Mouse (Mus musculus): ENCODE measurements around the gene Anxa2. TPM values are rescaled to one million over a fixed set of nuclear protein-coding genes. Genes with fewer than 3 reads are reported as not detected.
A peak's percentile ranks its signal among the peaks of the same experiment; 100 is the strongest.

Gene Anxa2
- polyA plus RNA-seq, 1 experiment from 2014 or later = 105 TPM

DNA sequence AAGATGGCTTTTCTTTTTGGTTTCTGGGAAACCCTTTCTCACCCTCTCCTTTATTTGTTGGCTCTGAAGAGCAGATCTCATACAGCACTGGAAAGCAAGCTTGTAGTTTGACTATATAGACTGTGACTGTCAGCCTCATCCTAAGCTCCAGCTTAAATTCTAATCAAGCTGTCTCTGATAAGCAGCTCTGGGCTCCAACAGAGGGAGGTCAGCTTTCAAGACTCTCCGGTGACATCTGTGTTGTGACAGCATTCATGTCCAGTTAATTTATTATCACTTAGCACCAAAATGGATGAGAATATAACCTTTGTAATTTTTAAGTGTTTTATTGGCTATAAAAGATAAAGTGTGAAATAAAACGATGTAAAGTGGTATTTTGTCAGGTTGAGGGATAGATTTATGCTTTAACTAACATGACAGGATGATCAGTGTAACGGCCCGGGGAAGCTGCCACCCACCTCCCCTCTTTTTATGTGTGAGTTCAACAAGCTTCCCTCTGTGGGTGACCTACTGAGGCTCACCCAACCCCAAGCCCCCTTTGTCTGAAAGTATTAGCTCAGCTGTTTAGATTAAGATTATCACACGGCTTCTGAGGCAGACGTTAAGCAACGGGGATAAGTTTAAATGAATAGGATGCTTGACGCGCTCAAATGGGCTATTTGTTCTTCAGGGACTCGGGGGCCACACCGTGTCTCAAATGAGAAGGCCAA is 58.6 kb downstream of the Anxa2 start:
- H3K36me3 ChIP-seq (ENCODE audit: control insufficient read depth, insufficient read depth, low read length) = no peaks in the 10 kb centered on the region
- no peak overlapping the region for H3K9ac ChIP-seq (replicated peaks; ENCODE audit: low read length)
- H3K27me3 ChIP-seq (ENCODE audit: control insufficient read depth, insufficient read depth, low read length) = no peaks in the 10 kb centered on the region
- no peak overlapping the region for H3K27ac ChIP-seq (replicated peaks; ENCODE audit: low read depth, low read length)
- no peaks in the 10 kb centered on the region for H3K9me3 ChIP-seq (ENCODE audit: control insufficient read depth, low read length)
- no peak for ATAC-seq (ENCODE audit: low FRiP score, low TSS enrichment)
- no peak overlapping the region for H3K4me2 ChIP-seq (ENCODE audit: low read length)
- 7% methylated on average over 11 of the region's 11 CpGs for WGBS
- H3K4me1 ChIP-seq (ENCODE audit: control insufficient read depth, insufficient read depth, low read length) = peaks cover 14% of the 10 kb centered on the region; the same call in 1 of the 2 replicates
- H3K4me3 ChIP-seq (replicated peaks; ENCODE audit: low read depth, low read length) = no peak overlapping the region
- DNase-seq = peak; percentile 27

GRCm38 (mm10) chr9:69512726-69513125 is 59.3 kb downstream of the Anxa2 start:
- H3K4me3 ChIP-seq (replicated peaks; ENCODE audit: low read depth, low read length) = no peak overlapping the region
- H3K27ac ChIP-seq (replicated peaks; ENCODE audit: low read depth, low read length) = no peak overlapping the region
- 83% methylated on average over 1 of the region's 1 CpGs for WGBS
- H3K27me3 ChIP-seq (ENCODE audit: control insufficient read depth, insufficient read depth, low read length) = no peaks in the 10 kb centered on the region
- no peak overlapping the region for H3K9ac ChIP-seq (replicated peaks; ENCODE audit: low read length)
- DNase-seq (no peak), ATAC-seq (ENCODE audit: low FRiP score, low TSS enrichment) (no peak)
- H3K36me3 ChIP-seq (ENCODE audit: control insufficient read depth, insufficient read depth, low read length) = no peaks in the 10 kb centered on the region
- peaks cover 12% of the 10 kb centered on the region; the same call in 1 of the 2 replicates for H3K4me1 ChIP-seq (ENCODE audit: control insufficient read depth, insufficient read depth, low read length)
- no peak overlapping the region for H3K4me2 ChIP-seq (ENCODE audit: low read length)
- no peaks in the 10 kb centered on the region for H3K9me3 ChIP-seq (ENCODE audit: control insufficient read depth, low read length)

DNA sequence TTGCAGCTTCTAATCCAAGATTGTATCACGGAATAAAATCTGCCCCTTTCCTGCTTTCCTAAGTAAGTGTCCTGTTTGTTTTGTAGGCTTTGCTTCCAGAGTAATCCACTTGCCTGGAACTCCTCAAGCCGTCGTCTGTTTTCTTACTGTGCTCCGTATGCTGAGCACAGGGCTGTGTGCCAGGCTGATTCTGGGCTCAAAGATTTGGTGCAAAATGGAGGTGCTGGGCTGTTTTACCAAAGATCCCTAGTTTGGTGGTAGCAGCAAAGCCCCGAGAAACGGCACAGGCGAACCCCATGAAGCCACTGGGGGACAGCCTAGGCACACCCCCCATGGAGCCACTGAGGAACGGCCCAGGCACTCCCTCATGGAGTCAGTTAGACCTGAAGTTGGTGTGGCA is 60.8 kb downstream of the Anxa2 start:
- peaks cover 10% of the 10 kb centered on the region; the same call in 1 of the 2 replicates for H3K4me1 ChIP-seq (ENCODE audit: control insufficient read depth, insufficient read depth, low read length)
- WGBS = 72% methylated on average over 8 of the region's 8 CpGs
- H3K4me2 ChIP-seq (ENCODE audit: low read length) = no peak overlapping the region
- H3K4me3 ChIP-seq (replicated peaks; ENCODE audit: low read depth, low read length) = no peak overlapping the region
- no peaks in the 10 kb centered on the region for H3K9me3 ChIP-seq (ENCODE audit: control insufficient read depth, low read length)
- H3K27ac ChIP-seq (replicated peaks; ENCODE audit: low read depth, low read length) = no peak overlapping the region
- H3K27me3 ChIP-seq (ENCODE audit: control insufficient read depth, insufficient read depth, low read length) = no peaks in the 10 kb centered on the region
- no peak overlapping the region for H3K9ac ChIP-seq (replicated peaks; ENCODE audit: low read length)
- DNase-seq = no peak
- no peaks in the 10 kb centered on the region for H3K36me3 ChIP-seq (ENCODE audit: control insufficient read depth, insufficient read depth, low read length)
- no peak for ATAC-seq (ENCODE audit: low FRiP score, low TSS enrichment)

DNA sequence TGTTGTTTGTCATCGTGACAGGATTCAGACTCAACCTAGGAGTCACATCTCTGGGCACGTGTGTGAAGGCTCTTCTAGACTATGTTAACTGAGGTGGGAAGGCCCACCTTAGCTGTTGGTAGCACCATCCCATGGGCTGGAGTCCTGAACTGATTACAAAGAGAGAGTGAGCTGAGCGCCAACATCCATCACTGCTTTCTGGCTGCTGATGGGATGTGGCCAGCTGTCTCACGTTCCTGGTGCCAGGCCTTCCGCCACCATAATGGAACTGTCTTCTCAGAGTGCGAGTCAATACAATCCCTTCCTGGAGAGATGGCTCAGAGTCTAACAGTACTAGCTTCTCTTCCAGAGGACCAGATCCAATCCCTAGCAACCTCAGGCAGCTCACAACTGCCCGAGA is 62.0 kb downstream of the Anxa2 start:
- no peaks in the 10 kb centered on the region for H3K36me3 ChIP-seq (ENCODE audit: control insufficient read depth, insufficient read depth, low read length)
- no peak overlapping the region for H3K4me3 ChIP-seq (replicated peaks; ENCODE audit: low read depth, low read length)
- WGBS = 82% methylated on average over 7 of the region's 7 CpGs
- H3K9ac ChIP-seq (replicated peaks; ENCODE audit: low read length) = no peak overlapping the region
- H3K4me2 ChIP-seq (ENCODE audit: low read length) = no peak overlapping the region
- H3K27me3 ChIP-seq (ENCODE audit: control insufficient read depth, insufficient read depth, low read length) = no peaks in the 10 kb centered on the region
- DNase-seq (no peak), ATAC-seq (ENCODE audit: low FRiP score, low TSS enrichment) (no peak)
- H3K27ac ChIP-seq (replicated peaks; ENCODE audit: low read depth, low read length) = no peak overlapping the region
- no peaks in the 10 kb centered on the region for H3K9me3 ChIP-seq (ENCODE audit: control insufficient read depth, low read length)
- peaks cover 10% of the 10 kb centered on the region; the same call in 1 of the 2 replicates for H3K4me1 ChIP-seq (ENCODE audit: control insufficient read depth, insufficient read depth, low read length)

DNA sequence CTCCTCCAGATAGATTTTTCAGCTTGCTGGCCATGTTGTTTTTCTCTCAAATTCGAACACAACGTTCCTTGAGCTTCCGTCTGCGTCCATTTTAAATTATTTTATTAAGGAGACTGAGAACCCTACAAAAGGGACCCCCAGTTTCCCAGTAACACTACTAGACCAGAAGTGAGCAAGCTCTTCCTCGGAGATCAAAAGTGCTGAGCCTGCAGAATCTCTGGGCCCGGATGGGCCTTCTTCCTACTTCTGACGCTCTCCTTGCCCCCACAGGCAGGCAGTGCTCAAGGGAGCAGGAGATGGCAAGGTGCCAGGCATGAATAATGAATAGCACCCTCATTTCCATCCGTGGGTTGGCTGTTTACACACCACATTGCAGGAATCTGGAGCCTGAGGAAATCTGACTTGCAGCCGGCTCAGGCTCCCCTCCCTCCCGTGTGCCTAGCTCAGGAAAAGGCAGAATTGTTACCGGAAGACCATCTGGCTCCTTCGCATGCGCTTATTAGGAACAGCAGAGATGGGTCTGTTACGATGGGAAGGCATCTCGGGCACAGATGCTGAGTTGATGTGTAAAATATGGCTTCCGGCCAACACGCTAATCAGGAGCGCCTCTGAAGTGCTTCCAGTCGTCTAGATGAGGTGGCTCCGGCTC is 64.1 kb downstream of the Anxa2 start:
- H3K4me1 ChIP-seq (ENCODE audit: control insufficient read depth, insufficient read depth, low read length) = peaks cover 6% of the 10 kb centered on the region; the same call in 1 of the 2 replicates
- DNase-seq (peak; percentile 86), ATAC-seq (ENCODE audit: low FRiP score, low TSS enrichment) (peak; percentile 79)
- H3K36me3 ChIP-seq (ENCODE audit: control insufficient read depth, insufficient read depth, low read length) = no peaks in the 10 kb centered on the region
- no peak overlapping the region for H3K9ac ChIP-seq (replicated peaks; ENCODE audit: low read length)
- H3K4me3 ChIP-seq (replicated peaks; ENCODE audit: low read depth, low read length) = no peak overlapping the region
- no peaks in the 10 kb centered on the region for H3K9me3 ChIP-seq (ENCODE audit: control insufficient read depth, low read length)
- peak overlapping the region; percentile 0; the same call in 1 of the 2 replicates for H3K4me2 ChIP-seq (ENCODE audit: low read length)
- no peaks in the 10 kb centered on the region for H3K27me3 ChIP-seq (ENCODE audit: control insufficient read depth, insufficient read depth, low read length)
- 47% methylated on average over 20 of the region's 20 CpGs for WGBS
- peak overlapping the region; percentile 39; the same call in 1 of the 2 replicates for H3K27ac ChIP-seq (replicated peaks; ENCODE audit: low read depth, low read length)

Small RNA genes lying within 50 kb of the gene (microRNA-seq; reads per million reads assigned to microRNA genes)
- gene Mir3109 = 0.59 reads per million

Other genes starting within 250 kb of the Anxa2 start
- 10.4 and 12.8 TPM in 2 replicates for gene Ice2, start 55.7 kb upstream of the Anxa2 start, polyA plus RNA-seq (2014; fragmentation: Nextera tagmentation; extraction: Ambion mirVana)